Mouse (Mus musculus) kidney, adult 10 weeks (tissue): ENCODE measurements around the gene Gipc3. TPM values are rescaled to one million over a fixed set of nuclear protein-coding genes. Genes with fewer than 3 reads are reported as not detected.

Experiments used
- polyA plus RNA-seq: library from polyadenylated mRNA; stranded (reverse); fragments of 350-450 nt; fragmentation: Illumina TruSeq; extraction: RNeasy Lipid Tissue Mini Kit (QIAGEN cat#74804); gene quantifications from one replicate; pipeline ENCODE4 v1.2.3, GENCODE M21; 2014; ENCODE audit warnings: low read depth, low replicate concordance

Gipc3 gene
- polyA plus RNA-seq: not detected

GRCm38 (mm10) chr10:81342686-81343505, at the start of gene Gipc3:
Gene Gipc3 (minus strand): TSS chr10:81343266.

GRCm38 (mm10) chr10:81392781-81393185, 49.7 kb upstream of the Gipc3 start, which contains the start of gene Smim24:
Gene Smim24 (plus strand): TSS chr10:81393051.

GRCm38 (mm10) chr10:81388505-81389055, 45.5 kb upstream of the Gipc3 start, which contains the start of gene Gm48552:
Gene Gm48552 (plus strand): TSS chr10:81389005.

GRCm38 (mm10) chr10:81383802-81384604, 40.9 kb upstream of the Gipc3 start, which contains the start of the genes Dohh and Gm48551:
Gene Dohh (plus strand): TSS chr10:81384428.
Gene Gm48551 (plus strand): TSS chr10:81384466.

GRCm38 (mm10) chr10:81377793-81378552, 34.9 kb upstream of the Gipc3 start, which contains the start of gene Fzr1:
Gene Fzr1 (minus strand): TSS chr10:81378516.

GRCm38 (mm10) chr10:81365672-81366476, 22.8 kb upstream of the Gipc3 start, which contains the start of gene 4930404N11Rik:
Gene 4930404N11Rik (minus strand): TSS chr10:81365816.

GRCm38 (mm10) chr10:81356991-81357844, 14.2 kb upstream of the Gipc3 start, which contains the start of gene Mfsd12:
Gene Mfsd12 (plus strand): TSS chr10:81357491.

GRCm38 (mm10) chr10:81350351-81351063, 7.4 kb upstream of the Gipc3 start, which contains the start of gene Hmg20b:
Gene Hmg20b (minus strand): TSS chr10:81350480.

GRCm38 (mm10) chr10:81328386-81328785, 14.7 kb downstream of the Gipc3 start, which contains the start of gene Tbxa2r:
Gene Tbxa2r (plus strand): TSS chr10:81328731.

GRCm38 (mm10) chr10:81320550-81321347, 22.3 kb downstream of the Gipc3 start, which contains the start of gene Cactin:
Gene Cactin (plus strand): TSS chr10:81321103.

GRCm38 (mm10) chr10:81292554-81293333, 50.3 kb downstream of the Gipc3 start, which contains the start of gene Pip5k1c:
Gene Pip5k1c (plus strand): TSS chr10:81292963.

GRCm38 (mm10) chr10:81291511-81292104, 51.5 kb downstream of the Gipc3 start, which contains the start of gene Tjp3:
Gene Tjp3 (minus strand): TSS chr10:81291581.

